Mouse (Mus musculus) left cerebral cortex, adult 11 months (tissue): ENCODE data around the gene Wdr5.

Experiments used
- DNase-seq: peaks from one replicate; pipeline ENCODE4 v3.0.0; 2022; ENCODE audit warnings: low spot score

The Wdr5 gene

GRCm38 (mm10) chr2:27552620-27553287 is 37.8 kb downstream of the Wdr5 start:
- no peak for DNase-seq

GRCm38 (mm10) chr2:27554308-27554707 is 39.4 kb downstream of the Wdr5 start:
- DNase-seq = no peak

GRCm38 (mm10) chr2:27556921-27557320 is 42.0 kb downstream of the Wdr5 start:
- DNase-seq = no peak

- DNase-seq = no peak
Observed at GRCm38 (mm10) chr2:27560708-27561123, 45.8 kb downstream of the Wdr5 start.

- DNase-seq = no peak
Observed at GRCm38 (mm10) chr2:27561159-27561558, 46.2 kb downstream of the Wdr5 start.

GRCm38 (mm10) chr2:27561829-27562228 is 46.9 kb downstream of the Wdr5 start:
- DNase-seq = no peak

GRCm38 (mm10) chr2:27563641-27564148 is 48.7 kb downstream of the Wdr5 start:
- no peak for DNase-seq

- DNase-seq = no peak
Observed at GRCm38 (mm10) chr2:27564694-27565093, 49.7 kb downstream of the Wdr5 start.

- no peak for DNase-seq
Observed at GRCm38 (mm10) chr2:27565316-27566103, 50.6 kb downstream of the Wdr5 start.

- no peak for DNase-seq
Observed at GRCm38 (mm10) chr2:27570856-27571255, 55.9 kb downstream of the Wdr5 start.

GRCm38 (mm10) chr2:27572261-27572793 is 57.4 kb downstream of the Wdr5 start:
- no peak for DNase-seq

GRCm38 (mm10) chr2:27572928-27573627 is 58.1 kb downstream of the Wdr5 start:
- peak; percentile 73 for DNase-seq

GRCm38 (mm10) chr2:27573628-27573966 is 58.6 kb downstream of the Wdr5 start:
- no peak for DNase-seq

- DNase-seq = no peak
Observed at GRCm38 (mm10) chr2:27576416-27576815, 61.5 kb downstream of the Wdr5 start.

GRCm38 (mm10) chr2:27578552-27578951 is 63.6 kb downstream of the Wdr5 start:
- DNase-seq = no peak

- no peak for DNase-seq
Observed at GRCm38 (mm10) chr2:27582112-27582511, 67.2 kb downstream of the Wdr5 start.

GRCm38 (mm10) chr2:27583019-27583418 is 68.1 kb downstream of the Wdr5 start:
- no peak for DNase-seq

- no peak for DNase-seq
Observed at GRCm38 (mm10) chr2:27584546-27584945, 69.6 kb downstream of the Wdr5 start.
